Mouse (Mus musculus): Measurements from ENCODE around the gene Tor1a.

DNA sequence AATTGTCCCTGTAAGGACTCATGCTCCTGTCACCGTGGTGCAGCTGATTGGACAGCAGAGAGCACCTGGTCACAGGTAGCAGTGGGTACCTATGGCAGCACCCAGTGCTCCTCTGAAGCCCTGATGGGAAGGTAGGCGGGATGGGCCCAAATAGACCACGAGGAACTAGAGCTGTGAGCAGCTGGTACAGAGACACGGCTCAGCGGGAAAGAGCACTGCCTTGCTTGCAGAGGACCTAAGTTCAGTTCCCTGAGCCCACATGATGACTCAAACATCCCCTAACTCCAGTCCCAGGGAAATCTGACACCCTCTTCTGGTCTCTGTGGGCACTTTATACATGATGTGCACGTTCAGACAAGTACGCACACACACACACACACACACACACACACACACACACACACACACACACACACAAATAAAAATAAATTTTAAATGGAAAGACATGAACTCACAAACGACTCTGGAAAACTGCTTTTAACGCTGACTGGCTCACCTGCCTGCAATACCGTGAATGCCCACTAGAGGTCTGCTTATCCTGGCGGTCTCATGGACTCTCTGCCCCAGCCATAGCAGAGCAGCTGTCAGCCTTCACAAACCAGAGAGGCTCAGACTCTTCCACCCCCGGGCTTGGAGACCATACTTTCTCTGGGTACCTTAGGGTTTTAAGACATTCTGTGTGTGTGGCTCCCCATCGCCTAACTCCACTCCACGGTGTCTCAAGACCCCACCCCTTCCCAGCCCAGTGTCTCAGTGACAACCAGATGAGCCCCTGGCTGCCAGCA is 39.7 kb downstream of the Tor1a start:
- TF ChIP-seq GATA1 (IDR thresholded peaks at IDR 0.05; ENCODE audit: borderline replicate concordance, low read length) (no peak), FLI1 (IDR thresholded peaks at IDR 0.05; ENCODE audit: low read length) (no peak)

All from megakaryocyte, embryonic 14.5 days (primary cell).